Mouse (Mus musculus): ENCODE results near the gene Cd79b. TPM values are rescaled to one million over a fixed set of nuclear protein-coding genes. Genes with fewer than 3 reads are reported as not detected.

Cd79b gene
- polyA plus RNA-seq, 1 experiment from 2014 or later: 0.94 TPM

DNA sequence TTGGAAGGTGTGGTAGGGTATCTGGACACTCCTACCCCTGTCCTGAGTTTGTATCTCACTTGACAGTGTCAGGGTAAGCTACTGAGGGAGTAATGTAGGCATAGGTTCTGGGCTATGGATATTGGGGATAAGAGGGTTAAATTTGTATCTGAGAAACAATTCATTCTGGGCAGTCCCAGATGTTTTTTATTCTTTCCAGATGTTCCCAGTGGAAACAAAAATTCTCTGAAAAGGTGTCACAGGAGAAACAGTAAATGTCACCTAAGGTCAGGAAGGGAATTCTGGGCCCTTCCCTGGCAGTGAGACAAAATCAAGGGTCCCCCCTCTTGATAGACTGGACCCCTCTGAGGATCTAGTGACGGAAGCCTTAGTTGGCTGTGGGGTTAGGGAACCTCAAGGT lies 1.9 kb upstream of the Cd79b start:
- no peaks in the 10 kb centered on the region for H3K27me3 ChIP-seq
- H3K4me1 ChIP-seq: 0 out of 2 replicates have a peak, but pooled peaks cover 12% of the 10 kb centered on the region
- H3K36me3 ChIP-seq: no peaks in the 10 kb centered on the region
- 72% methylated on average over 1 of the region's 1 CpGs for WGBS
- no peak overlapping the region for H3K4me3 ChIP-seq
- H3K4me2 ChIP-seq (replicated peaks): no peak overlapping the region
- no peak overlapping the region for H3K9ac ChIP-seq
- H3K27ac ChIP-seq: no peak overlapping the region
- no peak for ATAC-seq (ENCODE audit: low FRiP score)
- no peaks in the 10 kb centered on the region for H3K9me3 ChIP-seq (replicated peaks)

DNA sequence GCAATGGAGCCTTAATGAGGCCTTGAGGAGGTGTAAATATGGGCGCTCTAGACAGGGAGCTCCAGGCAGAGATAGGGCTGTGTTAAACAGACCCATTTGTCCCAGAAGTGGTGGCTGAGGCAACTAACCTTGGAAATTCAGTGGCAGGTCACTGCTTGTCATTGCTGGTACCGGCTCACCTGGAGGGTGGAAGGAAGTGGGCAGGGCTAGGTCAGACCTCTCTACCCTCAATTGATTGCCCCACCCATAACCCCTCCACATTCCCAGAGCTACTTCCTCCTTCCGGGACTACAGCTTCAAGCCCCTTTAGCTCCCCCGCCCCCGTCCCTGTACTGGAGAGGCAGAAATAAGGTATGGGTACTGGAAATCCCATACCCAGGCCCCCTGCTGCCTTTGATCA lies 1.0 kb downstream of the Cd79b start:
- no peak overlapping the region for H3K4me2 ChIP-seq (replicated peaks)
- no peaks in the 10 kb centered on the region for H3K36me3 ChIP-seq
- H3K4me1 ChIP-seq: 0 out of 2 replicates have a peak, but pooled peaks cover 10% of the 10 kb centered on the region
- H3K9ac ChIP-seq: no peak overlapping the region
- H3K9me3 ChIP-seq (replicated peaks): no peaks in the 10 kb centered on the region
- H3K27me3 ChIP-seq: no peaks in the 10 kb centered on the region
- no peak overlapping the region for H3K27ac ChIP-seq
- ATAC-seq (ENCODE audit: low FRiP score): no peak
- H3K4me3 ChIP-seq: no peak overlapping the region
- WGBS: 64% methylated on average over 5 of the region's 5 CpGs

DNA sequence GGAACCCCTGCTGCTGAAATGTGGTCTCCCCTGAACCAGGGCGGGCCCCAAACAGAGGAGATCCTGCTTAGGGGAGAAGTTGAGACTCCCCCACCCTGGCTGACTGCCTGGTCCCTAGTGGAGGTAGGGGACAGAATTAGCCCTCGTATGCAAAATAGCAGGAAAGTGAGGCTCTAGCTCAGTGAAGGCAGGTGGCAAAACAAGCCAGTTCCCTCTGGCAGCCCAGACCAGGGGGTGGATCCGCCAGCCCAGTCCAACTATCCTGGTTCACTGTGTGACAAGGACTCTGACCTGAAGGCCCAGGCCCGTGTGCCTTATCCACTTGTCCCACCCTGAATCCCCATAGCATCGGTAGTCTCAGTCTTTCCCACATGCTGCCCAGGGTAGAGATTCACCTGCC lies 4.4 kb downstream of the Cd79b start:
- H3K9ac ChIP-seq: no peak overlapping the region
- 0 out of 2 replicates have a peak, but pooled peaks cover 8% of the 10 kb centered on the region for H3K4me1 ChIP-seq
- ATAC-seq (ENCODE audit: low FRiP score): no peak
- no peak overlapping the region for H3K4me2 ChIP-seq (replicated peaks)
- H3K9me3 ChIP-seq (replicated peaks): no peaks in the 10 kb centered on the region
- 68% methylated on average over 5 of the region's 5 CpGs for WGBS
- no peak overlapping the region for H3K4me3 ChIP-seq
- H3K27me3 ChIP-seq: no peaks in the 10 kb centered on the region
- H3K27ac ChIP-seq: no peak overlapping the region
- no peaks in the 10 kb centered on the region for H3K36me3 ChIP-seq

DNA sequence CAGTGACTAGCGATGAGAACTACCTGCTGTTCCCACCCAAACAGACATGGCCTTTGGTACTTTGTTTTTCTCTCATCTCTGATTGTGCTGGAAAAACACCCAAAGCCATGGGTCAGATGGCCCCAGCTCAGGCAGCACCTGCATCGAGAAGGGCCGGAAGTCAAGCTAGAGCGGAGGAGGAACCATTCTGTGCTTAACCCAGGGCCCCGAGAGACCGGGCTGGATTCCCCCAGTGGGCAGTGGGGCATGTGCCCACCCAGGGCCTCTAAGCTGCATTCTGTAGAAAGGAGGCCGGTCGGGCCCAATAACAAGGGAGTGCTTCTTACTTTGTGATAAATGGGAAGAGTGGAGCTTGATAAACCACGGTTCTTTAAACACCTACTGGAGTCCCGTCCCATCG lies 6.4 kb downstream of the Cd79b start:
- no peaks in the 10 kb centered on the region for H3K27me3 ChIP-seq
- H3K9ac ChIP-seq: no peak overlapping the region
- no peak for ATAC-seq (ENCODE audit: low FRiP score)
- no peak overlapping the region for H3K27ac ChIP-seq
- no peaks in the 10 kb centered on the region for H3K36me3 ChIP-seq
- no peaks in the 10 kb centered on the region for H3K9me3 ChIP-seq (replicated peaks)
- no peak overlapping the region for H3K4me3 ChIP-seq
- WGBS: 85% methylated on average over 11 of the region's 11 CpGs
- H3K4me2 ChIP-seq (replicated peaks): no peak overlapping the region
- no peaks in the 10 kb centered on the region for H3K4me1 ChIP-seq

DNA sequence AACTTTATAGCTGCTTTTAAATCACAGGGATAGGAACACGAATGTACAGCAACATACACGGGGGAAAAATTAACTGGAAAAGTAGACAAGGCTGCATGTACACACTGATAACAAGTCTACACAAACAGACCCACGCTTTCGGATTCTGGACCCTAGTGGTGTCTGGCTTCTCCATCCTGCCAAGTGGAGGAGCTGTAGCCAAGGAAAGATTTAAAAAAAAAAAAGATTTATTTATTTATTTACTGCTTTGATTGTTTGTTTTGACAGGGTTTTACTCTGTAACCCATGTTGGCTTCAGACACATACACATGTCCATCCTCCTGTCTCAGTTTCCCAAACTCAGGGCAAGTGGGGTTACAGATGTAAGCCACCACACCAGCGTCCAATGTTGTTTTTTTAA lies 7.1 kb downstream of the Cd79b start:
- Histone ChIP-seq H3K9ac (no peak overlapping the region), H3K9me3 (replicated peaks) (no peaks in the 10 kb centered on the region), H3K36me3 (no peaks in the 10 kb centered on the region), H3K4me3 (no peak overlapping the region), H3K4me2 (replicated peaks) (no peak overlapping the region), H3K4me1 (no peaks in the 10 kb centered on the region), H3K27me3 (no peaks in the 10 kb centered on the region), H3K27ac (no peak overlapping the region)
- 77% methylated on average over 5 of the region's 5 CpGs for whole genome bisulfite sequencing
- no peak for ATAC-seq (ENCODE audit: low FRiP score)

DNA sequence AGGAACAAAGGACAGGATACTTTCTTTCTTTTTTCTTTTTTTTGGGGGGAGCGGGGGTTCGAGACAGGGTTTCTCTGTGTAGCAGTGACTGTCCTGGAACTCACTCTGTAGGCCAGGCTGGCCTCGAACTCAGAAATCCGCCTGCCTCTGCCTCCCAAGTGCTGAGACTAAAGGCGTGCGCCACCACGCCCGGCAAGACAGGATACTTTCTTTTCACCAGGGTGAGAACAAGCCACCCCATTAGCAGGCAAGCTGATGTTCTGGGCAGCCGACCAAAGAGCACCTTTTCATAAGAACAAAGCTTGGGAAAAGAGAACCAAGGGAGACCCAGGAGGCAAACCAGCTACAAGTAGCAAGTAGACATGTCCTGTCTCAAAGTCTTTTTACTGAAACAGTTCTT lies 7.8 kb downstream of the Cd79b start:
- no peak overlapping the region for H3K9ac ChIP-seq
- H3K4me3 ChIP-seq: no peak overlapping the region
- WGBS: 88% methylated on average over 9 of the region's 9 CpGs
- H3K36me3 ChIP-seq: no peaks in the 10 kb centered on the region
- H3K27ac ChIP-seq: no peak overlapping the region
- ATAC-seq (ENCODE audit: low FRiP score): no peak
- no peaks in the 10 kb centered on the region for H3K27me3 ChIP-seq
- H3K4me1 ChIP-seq: no peaks in the 10 kb centered on the region
- no peaks in the 10 kb centered on the region for H3K9me3 ChIP-seq (replicated peaks)
- H3K4me2 ChIP-seq (replicated peaks): no peak overlapping the region

DNA sequence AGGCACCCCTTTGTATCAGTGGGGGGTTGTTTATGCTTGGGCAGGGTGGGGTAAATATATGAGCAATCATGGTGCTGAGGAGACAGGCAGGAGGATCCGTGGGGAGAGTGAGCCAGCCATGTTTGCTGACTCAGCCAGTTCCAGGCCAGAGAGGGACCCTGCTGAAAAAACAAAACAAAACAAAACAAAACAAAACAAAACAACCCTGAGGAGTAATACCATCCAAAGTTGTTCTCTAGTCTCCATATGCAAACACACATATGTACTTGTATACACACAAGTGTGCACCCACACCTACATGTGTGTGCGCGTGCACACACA lies 8.5 kb downstream of the Cd79b start:
- no peak overlapping the region for H3K27ac ChIP-seq
- no peak overlapping the region for H3K4me3 ChIP-seq
- no peaks in the 10 kb centered on the region for H3K9me3 ChIP-seq (replicated peaks)
- 81% methylated on average over 3 of the region's 3 CpGs for WGBS
- no peak for ATAC-seq (ENCODE audit: low FRiP score)
- H3K4me1 ChIP-seq: no peaks in the 10 kb centered on the region
- no peaks in the 10 kb centered on the region for H3K36me3 ChIP-seq
- no peak overlapping the region for H3K4me2 ChIP-seq (replicated peaks)
- H3K27me3 ChIP-seq: no peaks in the 10 kb centered on the region
- no peak overlapping the region for H3K9ac ChIP-seq

DNA sequence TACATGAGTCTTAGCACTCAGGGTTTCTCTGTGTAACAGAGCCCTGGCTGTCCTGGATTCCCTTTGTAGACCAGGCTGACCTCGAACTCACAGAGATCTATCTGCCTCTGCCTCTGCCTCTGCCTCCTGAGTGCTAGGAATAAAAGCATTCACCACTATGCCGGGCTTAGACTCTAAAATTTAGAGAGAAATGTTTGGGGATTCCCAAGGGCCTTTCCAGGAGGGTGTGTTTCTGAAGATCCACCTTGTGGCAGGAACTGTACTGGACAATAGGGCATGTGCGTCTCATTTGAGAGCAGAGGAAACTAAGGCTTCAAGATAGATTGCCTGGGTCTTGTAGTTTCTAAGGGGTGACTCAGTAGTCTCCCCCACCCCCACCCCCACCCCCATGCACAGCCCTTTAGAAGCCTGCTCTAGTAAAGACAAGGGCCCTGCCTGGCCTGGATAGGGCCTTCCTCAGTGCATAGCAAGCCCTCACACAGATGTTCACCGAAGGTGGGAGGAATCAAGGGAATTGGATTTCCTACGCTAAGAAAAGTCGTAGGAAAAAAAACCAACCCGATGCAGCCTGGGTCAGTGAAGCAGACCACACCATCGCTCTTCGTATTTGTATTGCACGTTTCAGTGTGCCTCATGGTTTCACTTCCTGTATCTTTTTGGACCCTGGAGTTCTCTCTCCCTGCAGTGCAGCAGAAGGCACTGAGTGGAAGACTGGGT lies 9.1 kb downstream of the Cd79b start:
- Histone ChIP-seq H3K27ac (no peak overlapping the region), H3K4me2 (replicated peaks) (no peak overlapping the region), H3K4me3 (no peak overlapping the region), H3K36me3 (no peaks in the 10 kb centered on the region), H3K4me1 (no peaks in the 10 kb centered on the region), H3K9me3 (replicated peaks) (no peaks in the 10 kb centered on the region), H3K9ac (no peak overlapping the region), H3K27me3 (no peaks in the 10 kb centered on the region)
- ATAC-seq (ENCODE audit: low FRiP score): no peak
- 83% methylated on average over 10 of the region's 10 CpGs for WGBS

DNA sequence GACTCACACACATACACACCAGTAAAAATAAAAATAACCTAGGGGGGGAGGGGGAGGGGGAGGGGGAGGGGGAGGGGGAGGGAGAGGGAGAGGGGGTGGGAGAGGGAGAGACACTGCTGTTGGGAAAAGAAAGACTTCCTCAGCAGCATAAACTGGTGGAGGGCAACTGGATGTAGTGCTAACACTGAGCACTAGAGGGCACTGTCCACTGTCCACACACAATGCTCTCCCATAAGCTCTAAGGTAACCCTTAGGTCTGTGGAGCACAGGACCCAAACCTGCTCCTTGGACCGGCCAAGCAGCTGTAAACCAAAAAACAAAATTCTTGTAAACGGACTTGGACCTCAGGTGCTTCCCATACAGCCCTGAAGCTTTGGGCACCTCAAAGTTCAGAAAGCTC lies 11.9 kb downstream of the Cd79b start:
- Histone ChIP-seq H3K36me3 (no peaks in the 10 kb centered on the region), H3K9ac (no peak overlapping the region), H3K27ac (no peak overlapping the region), H3K4me2 (replicated peaks) (no peak overlapping the region), H3K9me3 (replicated peaks) (no peaks in the 10 kb centered on the region), H3K4me1 (no peaks in the 10 kb centered on the region), H3K27me3 (no peaks in the 10 kb centered on the region), H3K4me3 (no peak overlapping the region)
- WGBS: 21% methylated on average over 2 of the region's 2 CpGs
- ATAC-seq (ENCODE audit: low FRiP score): no peak

DNA sequence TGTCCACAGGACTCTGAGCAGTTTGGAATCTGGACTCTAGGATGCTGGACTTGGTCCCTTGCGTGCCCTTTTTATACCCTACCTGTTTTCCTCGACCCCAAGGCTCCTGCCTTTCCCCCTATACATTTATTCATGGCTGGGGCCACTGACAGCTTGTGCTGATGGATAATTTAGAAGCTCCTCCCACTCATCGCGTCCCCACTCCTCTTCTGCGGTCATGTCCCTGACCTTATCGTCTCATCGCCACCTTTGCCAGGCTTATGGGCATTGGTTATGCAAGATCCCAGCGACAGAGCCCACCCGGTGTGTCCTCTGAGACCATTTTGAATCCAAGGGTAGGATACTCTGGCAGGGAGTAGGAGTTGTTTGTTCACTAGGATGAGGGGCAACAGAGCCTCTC lies 12.8 kb downstream of the Cd79b start, which contains the start of gene Gh:
TSS of gene Gh (minus strand) at position 101 of the 400 bp plus-strand sequence.
- Histone ChIP-seq H3K4me2 (replicated peaks) (no peak within 1 kb of the TSS), H3K9me3 (replicated peaks) (no peaks in the 10 kb centered on the region), H3K36me3 (no peaks in the 10 kb centered on the region), H3K4me1 (no peaks in the 10 kb centered on the region), H3K4me3 (no peak within 1 kb of the TSS), H3K27ac (no peak within 1 kb of the TSS), H3K9ac (no peak within 1 kb of the TSS), H3K27me3 (no peaks in the 10 kb centered on the region)
- ATAC-seq (ENCODE audit: low FRiP score): no peak
- 79% methylated on average over 9 of the region's 9 CpGs for WGBS

DNA sequence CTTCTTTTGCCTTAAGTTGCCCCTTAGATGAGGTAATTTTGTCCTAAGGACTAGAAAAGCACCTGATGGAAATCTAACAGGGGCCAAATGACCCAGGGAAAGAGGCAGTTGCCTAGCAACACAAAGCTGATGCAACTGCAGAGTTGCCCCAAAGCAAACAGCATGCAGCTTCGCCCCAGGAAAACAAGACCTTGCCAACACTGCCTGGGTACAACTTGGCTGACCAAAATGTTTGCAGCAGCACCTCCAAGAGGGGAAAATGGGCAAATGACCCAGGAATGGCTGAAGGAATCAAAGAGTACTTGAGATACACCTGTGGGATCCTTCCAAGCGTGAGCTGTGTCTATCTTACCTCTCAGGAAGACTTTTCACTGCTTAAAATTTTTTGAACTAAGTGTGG lies 22.7 kb downstream of the Cd79b start:
- Histone ChIP-seq H3K4me3 (no peak overlapping the region), H3K9ac (no peak overlapping the region), H3K4me1 (no peaks in the 10 kb centered on the region), H3K36me3 (no peaks in the 10 kb centered on the region), H3K27ac (no peak overlapping the region), H3K9me3 (replicated peaks) (no peaks in the 10 kb centered on the region), H3K4me2 (replicated peaks) (no peak overlapping the region), H3K27me3 (no peaks in the 10 kb centered on the region)
- ATAC-seq (ENCODE audit: low FRiP score): no peak
- WGBS: 88% methylated on average over 2 of the region's 2 CpGs

DNA sequence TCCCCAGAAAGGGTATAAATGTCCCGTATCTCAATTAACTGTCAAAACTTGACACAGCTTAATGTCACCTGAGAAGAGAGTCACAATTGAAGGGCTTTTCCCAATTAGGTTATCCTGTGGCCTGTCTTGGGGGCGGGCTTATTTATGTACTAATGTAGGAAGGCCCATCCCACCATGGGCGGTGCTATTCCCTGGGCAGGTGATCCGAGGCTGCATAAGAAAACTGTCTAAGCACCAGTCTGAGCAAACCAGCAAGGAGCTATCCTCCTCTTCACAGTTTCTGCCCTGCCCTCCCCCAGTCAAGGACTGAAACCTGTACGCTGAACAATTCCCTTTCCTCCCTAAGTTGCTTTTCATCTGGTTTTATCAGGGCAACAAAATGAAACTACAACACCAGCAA lies 24.2 kb downstream of the Cd79b start:
- no peak for ATAC-seq (ENCODE audit: low FRiP score)
- Histone ChIP-seq H3K4me3 (no peak overlapping the region), H3K36me3 (no peaks in the 10 kb centered on the region), H3K4me1 (no peaks in the 10 kb centered on the region), H3K9me3 (replicated peaks) (no peaks in the 10 kb centered on the region), H3K27ac (no peak overlapping the region), H3K27me3 (no peaks in the 10 kb centered on the region), H3K9ac (no peak overlapping the region), H3K4me2 (replicated peaks) (no peak overlapping the region)
- 91% methylated on average over 5 of the region's 5 CpGs for WGBS

DNA sequence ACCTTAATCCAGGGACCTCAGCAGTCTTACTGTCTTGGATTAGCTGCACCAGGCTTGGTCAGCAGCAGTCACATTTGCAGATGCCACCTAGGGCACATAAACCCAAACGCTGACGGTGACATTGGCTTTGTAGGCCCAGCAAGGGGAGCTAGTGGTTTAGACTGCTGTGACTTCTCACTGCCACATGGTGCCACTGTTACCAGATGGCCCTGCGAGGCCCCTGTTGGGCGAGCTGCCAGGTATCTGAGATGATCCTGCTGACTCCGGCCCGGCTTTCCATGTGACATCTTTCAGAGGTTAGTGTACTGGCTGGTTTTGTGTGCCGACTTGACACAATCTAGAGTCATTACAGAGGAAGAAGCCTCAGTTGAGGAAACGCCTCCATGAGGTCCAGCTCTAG lies 25.2 kb downstream of the Cd79b start:
- Histone ChIP-seq H3K36me3 (no peaks in the 10 kb centered on the region), H3K27me3 (no peaks in the 10 kb centered on the region), H3K27ac (no peak overlapping the region), H3K9ac (no peak overlapping the region), H3K9me3 (replicated peaks) (no peaks in the 10 kb centered on the region), H3K4me3 (no peak overlapping the region), H3K4me2 (replicated peaks) (no peak overlapping the region), H3K4me1 (no peaks in the 10 kb centered on the region)
- ATAC-seq (ENCODE audit: low FRiP score): no peak
- 73% methylated on average over 8 of the region's 8 CpGs for WGBS

All from hindbrain, embryonic 12.5 days (tissue).